Mouse (Mus musculus) thymus, adult 2 months (tissue): ENCODE data around the gene Rad52. TPM values are rescaled to one million over a fixed set of nuclear protein-coding genes. Genes with fewer than 3 reads are reported as not detected.

ENCODE experiments used
- DNase-seq: peaks from one replicate; pipeline ENCODE4 v3.0.0; 2021
- H3K27ac ChIP-seq: fragments of 200-500 bp; 2 replicates; pipeline ENCODE4 v1.5.1; 2012; ENCODE audit warnings: low read length, control low read depth; ENCODE audit not compliant: control insufficient read depth, insufficient read depth
- H3K27me3 ChIP-seq: fragments of 200-500 bp; 2 replicates; pipeline ENCODE4 v1.6.1; 2012; ENCODE audit warnings: mild to moderate bottlenecking, low read length, moderate library complexity, mixed read lengths; ENCODE audit not compliant: control insufficient read depth, insufficient read depth
- H3K36me3 ChIP-seq: fragments of 200-500 bp; 2 replicates; pipeline ENCODE4 v1.6.1; 2012; ENCODE audit warnings: mild to moderate bottlenecking, low read length, moderate library complexity; ENCODE audit not compliant: control insufficient read depth, insufficient read depth
- H3K4me1 ChIP-seq: fragments of 200-500 bp; replicated peaks from 2 replicates; pipeline ENCODE4 v1.6.1; 2012; ENCODE audit warnings: low read length; ENCODE audit not compliant: control insufficient read depth, insufficient read depth
- H3K4me3 ChIP-seq: fragments of 200-500 bp; 2 replicates; pipeline ENCODE4 v1.5.1; 2012; ENCODE audit warnings: mild to moderate bottlenecking, low read length, control low read depth, moderate library complexity; ENCODE audit not compliant: control insufficient read depth, insufficient read depth
- CTCF ChIP-seq: fragments of 200-500 bp; IDR thresholded peaks from 2 replicates; pipeline ENCODE4 v1.5.1; 2012; ENCODE audit warnings: mild to moderate bottlenecking, control low read depth, low read length, moderate library complexity, borderline replicate concordance; ENCODE audit not compliant: control insufficient read depth, poor library complexity, insufficient read depth; ENCODE audit errors: extremely low read depth
- POLR2A ChIP-seq: fragments of 200-500 bp; IDR thresholded peaks from 2 replicates; pipeline ENCODE4 v1.6.1; 2012; ENCODE audit warnings: mild to moderate bottlenecking, low read length, control low read depth, moderate library complexity; ENCODE audit not compliant: control insufficient read depth, poor library complexity, insufficient read depth; ENCODE audit errors: extremely low read depth
- WGBS: fragments of 180-500 bp; shearing (Covaris S2); methylation state at CpG from one replicate; pipeline ENCODE4 v1.1.7; 2018; 5-methylcytosine and 5-hydroxymethylcytosine counted together
- polyA plus RNA-seq: library from polyadenylated mRNA; depleted of rRNA; stranded (reverse); fragments of >200 nt; gene quantifications from 2 replicates; pipeline ENCODE4 v1.2.3, GENCODE M21; 2012

Gene Rad52
- polyA plus RNA-seq, 1 experiment, result 74.5 TPM

DNA sequence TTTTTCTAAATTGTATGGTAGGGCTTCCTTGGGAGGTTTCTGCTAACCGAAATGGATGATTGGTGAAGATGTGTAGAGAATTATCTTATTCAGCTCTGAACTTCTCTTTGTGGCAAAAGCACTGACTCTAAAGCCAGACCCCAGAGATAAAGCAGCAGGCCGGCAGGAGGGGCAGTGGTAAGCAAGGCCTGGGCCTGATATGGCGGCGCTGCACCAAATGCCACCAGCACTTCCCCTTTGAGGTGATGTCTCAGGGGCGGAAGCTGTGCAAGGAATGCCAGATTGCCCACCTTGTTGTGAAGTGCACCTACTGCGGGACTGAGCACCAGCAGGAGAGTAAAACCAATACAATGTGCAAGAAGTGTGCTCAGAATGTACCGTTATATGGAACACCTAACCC is 9.8 kb upstream of the Rad52 start:
- DNase-seq, result no peak
- Histone ChIP-seq H3K36me3 (no peaks in the 10 kb centered on the region), H3K27ac (no peak overlapping the region), H3K27me3 (no peaks in the 10 kb centered on the region), H3K4me3 (no peak overlapping the region), H3K4me1 (peaks cover 4% of the 10 kb centered on the region; the same call in 1 of the 2 replicates)
- TF ChIP-seq POLR2A (no peak), CTCF (no peak)
- WGBS, result 61% methylated on average over 7 of the region's 7 CpGs

DNA sequence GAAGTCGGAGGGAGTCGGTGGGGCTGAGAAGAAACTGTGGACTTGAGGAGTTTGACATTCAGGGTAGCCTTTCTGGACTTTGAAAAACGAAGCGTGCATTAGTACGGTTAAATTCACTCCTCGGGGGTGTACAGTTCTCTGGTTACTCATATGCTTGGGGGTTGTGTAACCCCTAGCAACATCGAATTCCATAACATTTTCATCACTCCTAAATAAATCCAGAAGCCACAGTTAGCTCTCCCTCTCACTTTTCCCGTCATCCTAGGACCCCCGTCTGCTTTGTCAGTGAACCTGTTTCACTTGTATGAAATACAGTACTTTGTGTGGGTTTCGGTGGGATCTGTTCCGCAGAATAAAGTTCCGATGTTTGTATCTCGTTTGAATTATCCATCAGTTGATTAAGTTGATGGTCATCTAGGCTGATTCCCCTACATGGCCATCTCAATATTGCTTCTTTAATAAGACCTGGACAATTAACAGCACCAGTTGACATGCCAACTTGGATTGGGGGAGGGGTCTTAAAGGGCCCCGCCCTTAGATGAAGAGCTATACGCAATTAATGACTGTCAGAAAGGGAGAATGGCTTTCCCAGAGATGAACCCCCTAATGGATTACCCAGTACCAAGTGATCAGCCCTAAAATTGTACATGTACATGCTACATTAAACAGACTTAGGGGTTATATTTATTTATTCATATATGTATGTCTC is 737 bp downstream of the Rad52 start:
- no peak overlapping the region for H3K27ac ChIP-seq
- H3K27me3 ChIP-seq, result no peaks in the 10 kb centered on the region
- peak overlapping the region; percentile 89 for H3K4me3 ChIP-seq
- DNase-seq, result no peak
- WGBS, result 19% methylated on average over 15 of the region's 15 CpGs
- no peak for TF ChIP-seq POLR2A
- TF ChIP-seq CTCF, result no peak
- no peaks in the 10 kb centered on the region for H3K36me3 ChIP-seq
- no peaks in the 10 kb centered on the region for H3K4me1 ChIP-seq

DNA sequence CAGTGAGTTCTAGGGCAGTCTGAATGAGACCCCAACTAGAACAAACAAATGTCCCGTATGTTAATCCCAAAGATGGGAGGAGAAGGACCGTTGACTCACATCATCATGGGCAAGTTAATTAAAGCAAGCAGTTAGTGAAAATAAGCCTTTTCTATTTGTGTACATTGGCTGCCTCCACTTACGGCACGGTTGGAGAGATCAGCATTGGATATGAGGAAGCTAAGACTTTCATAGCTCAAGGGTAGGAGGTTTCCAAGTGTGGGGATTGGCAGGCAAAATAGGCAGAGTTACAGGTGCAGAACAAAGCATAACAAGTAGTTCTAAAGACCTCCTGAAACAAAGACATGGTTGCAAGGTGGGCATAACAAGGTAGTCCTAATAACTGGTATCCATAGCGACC is 3.0 kb downstream of the Rad52 start:
- H3K4me3 ChIP-seq, result no peak overlapping the region
- no peaks in the 10 kb centered on the region for H3K36me3 ChIP-seq
- H3K4me1 ChIP-seq, result no peaks in the 10 kb centered on the region
- no peaks in the 10 kb centered on the region for H3K27me3 ChIP-seq
- no peak overlapping the region for H3K27ac ChIP-seq
- no peak for DNase-seq
- 96% methylated on average over 5 of the region's 5 CpGs for WGBS
- TF ChIP-seq CTCF (no peak), POLR2A (no peak)

DNA sequence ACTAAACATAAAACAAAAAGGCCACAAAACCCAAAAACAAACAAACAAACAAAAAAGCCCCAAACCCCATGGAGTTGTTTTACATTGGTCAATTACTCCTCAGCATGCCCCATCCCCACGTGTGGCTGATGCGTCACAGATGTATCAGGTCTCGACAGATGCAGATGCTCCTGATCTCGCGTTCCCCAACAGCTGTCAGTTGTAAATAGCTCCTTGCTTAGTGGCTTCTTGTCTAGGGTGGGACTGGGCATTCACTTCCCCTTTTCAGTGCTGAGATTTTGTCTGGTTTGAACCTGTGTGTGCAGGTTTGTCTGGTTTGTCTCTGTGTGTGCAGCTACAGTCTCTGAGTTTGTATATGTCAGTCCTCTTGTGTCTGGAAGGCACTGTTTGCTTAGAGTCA is 9.5 kb downstream of the Rad52 start:
- no peaks in the 10 kb centered on the region for H3K4me1 ChIP-seq
- H3K27me3 ChIP-seq, result no peaks in the 10 kb centered on the region
- H3K27ac ChIP-seq, result no peak overlapping the region
- peaks cover 24% of the 10 kb centered on the region for H3K36me3 ChIP-seq
- no peak overlapping the region for H3K4me3 ChIP-seq
- 63% methylated on average over 5 of the region's 5 CpGs for WGBS
- no peak for DNase-seq
- TF ChIP-seq POLR2A, result no peak
- TF ChIP-seq CTCF, result no peak

DNA sequence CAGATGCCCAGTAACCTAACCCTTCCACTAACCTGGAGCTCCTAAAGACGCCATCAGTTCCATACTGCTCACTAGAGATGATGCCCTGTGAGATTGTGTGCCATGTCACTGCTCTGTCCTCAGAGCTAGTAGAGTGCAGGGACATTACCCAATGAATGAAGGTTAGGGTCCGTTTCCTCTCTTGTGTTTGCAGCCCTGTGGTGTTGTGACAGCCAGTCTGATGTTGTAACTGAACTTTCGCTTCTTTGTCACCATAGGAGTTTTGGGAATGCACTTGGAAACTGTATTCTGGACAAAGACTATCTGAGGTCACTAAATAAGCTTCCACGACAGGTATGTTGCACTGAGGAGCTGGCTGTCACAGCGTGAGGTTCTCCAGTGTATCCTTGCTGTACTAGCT is 13.2 kb downstream of the Rad52 start:
- Histone ChIP-seq H3K27ac (no peak overlapping the region), H3K36me3 (peaks cover 34% of the 10 kb centered on the region), H3K4me1 (peaks cover 10% of the 10 kb centered on the region), H3K27me3 (no peaks in the 10 kb centered on the region), H3K4me3 (no peak overlapping the region)
- WGBS, result 97% methylated on average over 5 of the region's 5 CpGs
- DNase-seq, result no peak
- TF ChIP-seq POLR2A (no peak), CTCF (no peak)

DNA sequence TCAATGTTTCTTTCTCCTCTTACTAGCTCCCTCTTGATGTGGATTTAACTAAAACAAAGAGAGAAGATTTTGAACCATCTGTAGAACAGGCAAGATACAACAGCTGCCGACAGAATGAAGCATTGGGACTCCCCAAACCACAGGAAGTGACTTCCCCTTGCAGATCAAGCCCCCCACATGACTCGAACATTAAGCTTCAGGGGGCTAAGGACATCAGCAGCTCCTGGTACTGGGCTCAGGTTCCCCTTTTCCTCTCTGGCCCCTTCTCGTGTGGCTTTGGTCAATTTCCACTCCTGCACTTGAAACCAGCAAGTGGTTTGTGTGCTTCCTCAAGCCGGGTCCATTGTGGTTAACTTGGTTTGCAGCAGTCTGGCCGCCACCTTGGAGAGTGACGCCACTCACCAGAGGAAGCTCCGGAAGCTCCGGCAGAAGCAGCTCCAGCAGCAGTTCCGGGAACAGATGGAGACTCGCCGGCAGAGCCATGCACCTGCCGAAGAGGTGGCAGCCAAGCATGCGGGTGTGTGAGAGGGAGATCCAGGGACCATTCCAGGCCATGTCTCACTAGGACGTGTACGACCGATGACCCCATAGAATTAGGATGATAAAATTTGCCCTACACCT is 16.2 kb downstream of the Rad52 start:
- DNase-seq, result peak; percentile 65
- peak overlapping the region; percentile 30 for H3K4me3 ChIP-seq
- H3K27me3 ChIP-seq, result no peaks in the 10 kb centered on the region
- H3K27ac ChIP-seq, result peak overlapping the region; percentile 70
- peaks cover 10% of the 10 kb centered on the region for H3K4me1 ChIP-seq
- 6% methylated on average over 16 of the region's 16 CpGs for WGBS
- peaks cover 41% of the 10 kb centered on the region for H3K36me3 ChIP-seq
- TF ChIP-seq CTCF (no peak), POLR2A (0 out of 2 replicates have a peak, but pooled peaks have one; percentile 18)
